29 mouse cellular contexts compared by ENCODE assay signal in the genomic region with DNA sequence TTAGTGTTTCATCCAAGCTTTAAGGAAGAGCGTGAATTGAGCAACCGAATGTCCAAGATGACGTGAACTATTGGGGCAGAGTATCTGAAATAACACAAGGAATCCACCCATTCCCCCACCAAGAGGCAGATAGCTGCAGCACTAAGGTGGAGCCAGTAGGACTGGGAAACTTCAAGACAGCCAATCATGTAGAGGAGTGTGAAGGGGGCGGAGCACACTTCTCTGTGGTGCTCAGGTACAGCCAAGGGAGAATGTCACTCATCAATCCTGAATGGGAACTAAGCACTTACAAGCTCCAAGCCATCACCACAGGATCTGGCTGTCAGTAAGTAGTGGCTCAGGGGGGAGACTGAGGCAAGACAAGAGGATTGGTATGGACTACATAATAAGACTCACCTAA. TPM values are rescaled to one million over a fixed set of nuclear protein-coding genes. Genes with fewer than 3 reads are reported as not detected.
DNase-seq lines count a peak whose midpoint lies in the region; ATAC-seq and TF ChIP-seq lines count a peak whose summit lies in the region.
"Had no signal": no experiment of that assay in that cellular context is flagged by ENCODE, and none has a peak within 500 bp of the region (broad histone marks: within the 10 kb centered on the region; RNA-seq: fewer than 3 reads in every experiment).

No protein-coding gene starts in this region.

- intact Hi-C loops in heart, postnatal 25 days (cut with DNase I), result no loop called here

- H3K4me1 ChIP-seq in heart, embryonic 13.5 days, result peaks cover 64% of the 10 kb centered on the region
- peaks cover 25% of the 10 kb centered on the region for H3K4me1 ChIP-seq in intestine, embryonic 15.5 days (replicated peaks)
- H3K4me1 ChIP-seq in intestine, embryonic 16.5 days (ENCODE audit: control insufficient read depth, insufficient read depth, low read length), result peaks cover 25% of the 10 kb centered on the region
- H3K4me1 ChIP-seq in ES-E14 (ENCODE audit: control insufficient read depth in 2 of 2, insufficient read depth in 2 of 2, low read length in 2 of 2, poor library complexity in 1 of 2), result peaks cover 6 to 31% of the 10 kb centered on the region in 2 experiments

- H3K4me3 ChIP-seq in heart, embryonic 13.5 days, result no peak overlapping the region
- no peak overlapping the region for H3K4me3 ChIP-seq in intestine, embryonic 15.5 days (replicated peaks)
- no peak overlapping the region for H3K4me3 ChIP-seq in intestine, embryonic 16.5 days (ENCODE audit: low read length)
- H3K4me3 ChIP-seq in ES-E14 (ENCODE audit: insufficient read depth in 1 of 2, low read depth in 1 of 2, low read length in 2 of 2, poor library complexity in 1 of 2, severe bottlenecking in 1 of 2), result no peak overlapping the region
- H3K4me3 ChIP-seq: embryonic facial prominence, embryonic 12.5 days; erythroblast, embryonic 14.5 days; forebrain, embryonic 12.5 days; heart, adult 2 months; left cerebral cortex, adult 2 months; liver, embryonic 15.5 days had no signal

- ATAC-seq in heart, embryonic 13.5 days (ENCODE audit: extremely low read depth, insufficient number of reproducible peaks, low FRiP score, low TSS enrichment), result no peak
- peak; percentile 42; the same call in 1 of the 2 replicates for ATAC-seq in intestine, embryonic 15.5 days
- ATAC-seq in intestine, embryonic 16.5 days, result no peak

- in situ Hi-C loops in ES-E14 (cut with MboI; ENCODE audit: low sequenced_read_pairs in 2 of 2, unreplicated experiment in 2 of 2), result no loop called here

- no peak overlapping the region for H3K4me2 ChIP-seq in heart, embryonic 13.5 days
- no peak overlapping the region for H3K4me2 ChIP-seq in intestine, embryonic 15.5 days (replicated peaks)
- H3K4me2 ChIP-seq in intestine, embryonic 16.5 days (ENCODE audit: low read depth, low read length), result no peak overlapping the region
- H3K4me2 ChIP-seq: embryonic facial prominence, embryonic 12.5 days; forebrain, embryonic 12.5 days; liver, embryonic 15.5 days; midbrain, embryonic 11.5 days had no signal

- no peak for DNase-seq in heart, postnatal 25 days (ENCODE audit: low spot score)
- peak; percentile 49 for DNase-seq in ES-E14 (ENCODE audit: low read depth, low spot score)
- DNase-seq in c-Kit-positive CD71-positive TER-119-positive erythroid progenitor cells, embryonic 14.5 days (ENCODE audit: low spot score), result peak; percentile 3
- DNase-seq in right cerebral cortex, adult 18-20 months, result no peak
- DNase-seq in gastrocnemius, adult 18-20 months (ENCODE audit: low spot score), result no peak
- DNase-seq: adrenal gland, postnatal 36 days; B cell, adult 2 months; cerebellum, adult 11-12 months; cerebellum, postnatal 10 days; gastrocnemius, postnatal 14 days; heart, adult 2 months; heart, postnatal 4 days; kidney, adult 2 months; layer of hippocampus, adult 9-11 months; lung, postnatal 10 days; thymus, adult 2 months; thymus, postnatal 4 days had no signal

- peaks cover 8% of the 10 kb centered on the region for H3K36me3 ChIP-seq in heart, embryonic 13.5 days
- H3K36me3 ChIP-seq in intestine, embryonic 15.5 days, result 0 out of 2 replicates have a peak, but pooled peaks cover 5% of the 10 kb centered on the region
- no peaks in the 10 kb centered on the region for H3K36me3 ChIP-seq in intestine, embryonic 16.5 days (ENCODE audit: control insufficient read depth, insufficient read depth, low read length)
- peaks cover 32% of the 10 kb centered on the region; the same call in 1 of the 2 replicates for H3K36me3 ChIP-seq in ES-E14 (ENCODE audit: control insufficient read depth, insufficient read depth, low read length, poor library complexity, severe bottlenecking)
- H3K36me3 ChIP-seq: liver, embryonic 15.5 days had no signal

- H3K27me3 ChIP-seq in heart, embryonic 13.5 days (replicated peaks), result no peaks in the 10 kb centered on the region
- no peaks in the 10 kb centered on the region for H3K27me3 ChIP-seq in intestine, embryonic 15.5 days (replicated peaks)
- H3K27me3 ChIP-seq in intestine, embryonic 16.5 days (replicated peaks; ENCODE audit: control insufficient read depth, insufficient read depth, low read length), result no peaks in the 10 kb centered on the region
- H3K27me3 ChIP-seq: embryonic facial prominence, embryonic 12.5 days; forebrain, embryonic 12.5 days; liver, embryonic 15.5 days had no signal

- 73% methylated on average over 4 of the region's 4 CpGs for WGBS in heart, embryonic 13.5 days
- WGBS in intestine, embryonic 15.5 days, result 79% methylated on average over 4 of the region's 4 CpGs
- 83% methylated on average over 4 of the region's 4 CpGs for WGBS in intestine, embryonic 16.5 days

- H3K27ac ChIP-seq in heart, embryonic 13.5 days (replicated peaks), result peak overlapping the region; percentile 46; the same call in 1 of the 2 replicates
- H3K27ac ChIP-seq in intestine, embryonic 15.5 days, result no peak overlapping the region
- no peak overlapping the region for H3K27ac ChIP-seq in intestine, embryonic 16.5 days (ENCODE audit: low read length)
- no peak overlapping the region for H3K27ac ChIP-seq in ES-E14 (ENCODE audit: insufficient read depth, low read depth, low read length, poor library complexity, severe bottlenecking)
- H3K27ac ChIP-seq: embryonic facial prominence, embryonic 12.5 days; heart, adult 2 months; kidney, postnatal 0 days; left cerebral cortex, adult 2 months; liver, embryonic 15.5 days had no signal

- H3K9ac ChIP-seq in heart, embryonic 13.5 days, result no peak overlapping the region
- no peak overlapping the region for H3K9ac ChIP-seq in intestine, embryonic 15.5 days
- no peak overlapping the region for H3K9ac ChIP-seq in intestine, embryonic 16.5 days (ENCODE audit: low read depth, low read length)
- H3K9ac ChIP-seq in ES-E14 (ENCODE audit: insufficient read depth, low read depth, low read length, poor library complexity, severe bottlenecking), result no peak overlapping the region
- H3K9ac ChIP-seq: embryonic facial prominence, embryonic 12.5 days; forebrain, embryonic 12.5 days; liver, embryonic 15.5 days had no signal

- H3K9me3 ChIP-seq in heart, embryonic 13.5 days, result no peaks in the 10 kb centered on the region
- no peaks in the 10 kb centered on the region for H3K9me3 ChIP-seq in intestine, embryonic 15.5 days
- no peaks in the 10 kb centered on the region for H3K9me3 ChIP-seq in intestine, embryonic 16.5 days (ENCODE audit: control insufficient read depth, low read length)
- H3K9me3 ChIP-seq in ES-E14 (ENCODE audit: control insufficient read depth, insufficient read depth, low read depth, low read length), result no peaks in the 10 kb centered on the region
- H3K9me3 ChIP-seq: embryonic facial prominence, embryonic 12.5 days; forebrain, embryonic 12.5 days; liver, embryonic 15.5 days had no signal

TF ChIP-seq in ES-E14, 5 proteins besides CTCF, POLR2A, EP300 and RAD21:
- TF ChIP-seq MAFK (IDR thresholded peaks at IDR 0.05; ENCODE audit: insufficient read depth, low read depth, low read length), result no peak
- no peak for TF ChIP-seq HCFC1 (IDR thresholded peaks at IDR 0.05; ENCODE audit: borderline replicate concordance, insufficient read depth, low read length)
- TF ChIP-seq ZNF384 (IDR thresholded peaks at IDR 0.05; ENCODE audit: low read depth, low read length), result no peak
- TF ChIP-seq ZC3H11A (IDR thresholded peaks at IDR 0.05; ENCODE audit: borderline replicate concordance, low read depth, low read length), result no peak
- TF ChIP-seq CHD2 (IDR thresholded peaks at IDR 0.05; ENCODE audit: low read depth, low read length), result no peak
TF ChIP-seq in ES-E14: peak in this region for 0.

RNA-seq across cellular contexts. Expression of a gene that starts 32.5 kb away (rescaled TPM):
- 19.2 and 22.5 TPM in 2 replicates for polyA plus RNA-seq in heart, embryonic 13.5 days (2015; fragmentation: Nextera tagmentation; extraction: Ambion mirVana)
- 1 to 10 TPM; 1.7 to 1.8 TPM for total RNA-seq in heart, postnatal 25 days (2021)
- polyA plus RNA-seq in intestine, embryonic 15.5 days (2015; fragmentation: Nextera tagmentation; extraction: Ambion mirVana), result 61.9 and 67.0 TPM in 2 replicates
- 47.3 and 47.6 TPM in 2 replicates for polyA plus RNA-seq in intestine, embryonic 16.5 days (2015; fragmentation: Nextera tagmentation; extraction: Ambion mirVana)
- total RNA-seq in ES-E14 (2012; rRNA removed), result 37.5 and 44.3 TPM in 2 replicates
- under 1 TPM; 0.43 to 0.88 TPM for total RNA-seq in gastrocnemius, adult 18-20 months (2021)
- total RNA-seq: CH12.LX; megakaryocyte progenitor cell, adult 5-6 weeks had no signal
- polyA plus RNA-seq: erythroblast, embryonic 14.5 days had no signal

RNA-seq across cellular contexts. Expression of a gene that starts 33.5 kb away (rescaled TPM):
- 46.8 and 50.6 TPM in 2 replicates for polyA plus RNA-seq in heart, embryonic 13.5 days (2015; fragmentation: Nextera tagmentation; extraction: Ambion mirVana)
- 10 to 100 TPM; 24.8 to 36.1 TPM for total RNA-seq in heart, postnatal 25 days (2021)
- polyA plus RNA-seq in intestine, embryonic 15.5 days (2015; fragmentation: Nextera tagmentation; extraction: Ambion mirVana), result 85.3 and 85.5 TPM in 2 replicates
- polyA plus RNA-seq in intestine, embryonic 16.5 days (2015; fragmentation: Nextera tagmentation; extraction: Ambion mirVana), result 78.3 and 80.2 TPM in 2 replicates
- 241 and 381 TPM in 2 replicates for total RNA-seq in ES-E14 (2012; rRNA removed)
- total RNA-seq in gastrocnemius, adult 18-20 months (2021), result 10 to 100 TPM; 17.7 to 21.8 TPM

Comparison
In these comparisons a context has a peak if more than half of its experiments do, and no peak if none do; other contexts are left out.
1. DNase-seq: peak in ES-E14 (single experiment) and c-Kit-positive CD71-positive TER-119-positive erythroid progenitor cells, embryonic 14.5 days (single experiment); none in heart, postnatal 25 days (single experiment), right cerebral cortex, adult 18-20 months (single experiment) and gastrocnemius, adult 18-20 months (single experiment).
2. RNA of a gene that starts 32.5 kb away (total RNA-seq): 37.5 to 44.3 TPM in ES-E14; 1.7 to 1.8 TPM in heart, postnatal 25 days and 0.43 to 0.88 TPM in gastrocnemius, adult 18-20 months; every median in the first group is over 10 times any median in the second.